Mouse (Mus musculus): ENCODE results near the gene Rcc1. TPM values are rescaled to one million over a fixed set of nuclear protein-coding genes. Genes with fewer than 3 reads are reported as not detected.
A peak's percentile ranks its signal among the peaks of the same experiment; 100 is the strongest.

The Rcc1 gene
- total RNA-seq (2021), result 10 to 100 TPM; 13.4 to 18.6 TPM
- long read RNA-seq, experiment 1, transcript Rcc1-202 (10 exons, 2,285 nt), result major isoform, 10 of 20 reads
- long read RNA-seq, experiment 1, partial matches to known transcripts, result 2 of 20 reads
- long read RNA-seq, experiment 1, other reads (novel, unspliced or antisense), result 5 of 20 reads
- long read RNA-seq, experiment 2, transcript Rcc1-202 (10 exons, 2,285 nt), result major isoform, 9 of 19 reads
- long read RNA-seq, experiment 2, partial matches to known transcripts, result 4 of 19 reads
- long read RNA-seq, experiment 2, other reads (novel, unspliced or antisense), result 5 of 19 reads

- DNase-seq, result peak; percentile 84
Observed at GRCm38 (mm10) chr4:132353481-132353885, at the start of gene Rcc1. Gene Rcc1 (minus strand): TSS chr4:132353605.

GRCm38 (mm10) chr4:132401016-132401415 is 47.6 kb upstream of the Rcc1 start:
- DNase-seq, result no peak

- DNase-seq, result no peak
Observed at GRCm38 (mm10) chr4:132398863-132399262, 45.5 kb upstream of the Rcc1 start.

GRCm38 (mm10) chr4:132398045-132398774 is 44.8 kb upstream of the Rcc1 start:
- DNase-seq, result peak; percentile 60

GRCm38 (mm10) chr4:132397120-132397519 is 43.7 kb upstream of the Rcc1 start:
- DNase-seq, result no peak

GRCm38 (mm10) chr4:132396251-132396650 is 42.8 kb upstream of the Rcc1 start:
- no peak for DNase-seq

GRCm38 (mm10) chr4:132391063-132391740 is 37.8 kb upstream of the Rcc1 start:
- no peak for DNase-seq

- DNase-seq, result no peak
Observed at GRCm38 (mm10) chr4:132389302-132389701, 35.9 kb upstream of the Rcc1 start.

- DNase-seq, result no peak
Observed at GRCm38 (mm10) chr4:132387617-132388016, 34.2 kb upstream of the Rcc1 start.

GRCm38 (mm10) chr4:132386846-132387245 is 33.4 kb upstream of the Rcc1 start:
- no peak for DNase-seq

GRCm38 (mm10) chr4:132385771-132386410 is 32.5 kb upstream of the Rcc1 start:
- DNase-seq, result no peak

- no peak for DNase-seq
Observed at GRCm38 (mm10) chr4:132383455-132383854, 30.1 kb upstream of the Rcc1 start.

GRCm38 (mm10) chr4:132382296-132382695 is 28.9 kb upstream of the Rcc1 start:
- no peak for DNase-seq

- DNase-seq, result no peak
Observed at GRCm38 (mm10) chr4:132380965-132381616, 27.7 kb upstream of the Rcc1 start.

- no peak for DNase-seq
Observed at GRCm38 (mm10) chr4:132373820-132374219, 20.4 kb upstream of the Rcc1 start.

- no peak for DNase-seq
Observed at GRCm38 (mm10) chr4:132369953-132370750, 16.7 kb upstream of the Rcc1 start.

GRCm38 (mm10) chr4:132367480-132368201 is 14.2 kb upstream of the Rcc1 start:
- no peak for DNase-seq

- DNase-seq, result no peak
Observed at GRCm38 (mm10) chr4:132365450-132366060, 12.2 kb upstream of the Rcc1 start.

GRCm38 (mm10) chr4:132363487-132363886 is 10.1 kb upstream of the Rcc1 start:
- no peak for DNase-seq

GRCm38 (mm10) chr4:132359510-132359909 is 6.1 kb upstream of the Rcc1 start:
- DNase-seq, result no peak

Measured in gastrocnemius, postnatal 10 days (tissue).